ENCODE assay signal across 8 mouse cellular contexts in genomic region chr5:143053132-143053972, GRCm38 (mm10). TPM values are rescaled to one million over a fixed set of nuclear protein-coding genes. Genes with fewer than 3 reads are reported as not detected.
A peak's percentile ranks its signal among the peaks of the same experiment; 100 is the strongest.
DNase-seq lines count a peak whose midpoint lies in the region; ATAC-seq and TF ChIP-seq lines count a peak whose summit lies in the region.

No protein-coding gene starts in this region.

- no peak overlapping the region for H3K9ac ChIP-seq in hindbrain, embryonic 13.5 days
- no peak overlapping the region for H3K9ac ChIP-seq in lung, postnatal 0 days (replicated peaks; ENCODE audit: low read depth)
- H3K9ac ChIP-seq in stomach, postnatal 0 days (ENCODE audit: low read length), result no peak overlapping the region

- no peak; the same call in 1 of the 2 replicates for TF ChIP-seq CTCF in lung, postnatal 0 days (IDR thresholded peaks at IDR 0.05)
- no peak; the same call in 1 of the 2 replicates for TF ChIP-seq CTCF in stomach, postnatal 0 days (IDR thresholded peaks at IDR 0.05; ENCODE audit: low read depth)

- peak; percentile 17 for DNase-seq in embryo, embryonic 10 days (ENCODE audit: low spot score)
- DNase-seq in embryo, embryonic 9.5 days (ENCODE audit: extremely low spot score), result no peak
- DNase-seq in 3T3-L1 (ENCODE audit: low read depth, low spot score), result peak; percentile 38
- DNase-seq in lung, postnatal 0 days (ENCODE audit: low spot score), result peak; percentile 77
- DNase-seq in stomach, postnatal 0 days (ENCODE audit: low spot score), result no peak
- DNase-seq in urinary bladder, postnatal 36 days (ENCODE audit: low spot score in 2 of 2), result no peak
- DNase-seq in cerebellum, postnatal 14 days, result no peak

- WGBS in hindbrain, embryonic 13.5 days, result 68% methylated on average over 5 of the region's 5 CpGs
- 44% methylated on average over 5 of the region's 5 CpGs for WGBS in lung, postnatal 0 days
- WGBS in stomach, postnatal 0 days, result 36% methylated on average over 5 of the region's 5 CpGs

- no peaks in the 10 kb centered on the region for H3K9me3 ChIP-seq in hindbrain, embryonic 13.5 days
- H3K9me3 ChIP-seq in lung, postnatal 0 days (ENCODE audit: low read length), result no peaks in the 10 kb centered on the region
- no peaks in the 10 kb centered on the region for H3K9me3 ChIP-seq in stomach, postnatal 0 days (ENCODE audit: control insufficient read depth, low read length)

- no peak overlapping the region for H3K4me3 ChIP-seq in hindbrain, embryonic 13.5 days
- H3K4me3 ChIP-seq in lung, postnatal 0 days (ENCODE audit: low read depth, low read length), result no peak overlapping the region
- no peak overlapping the region for H3K4me3 ChIP-seq in stomach, postnatal 0 days (ENCODE audit: low read depth, low read length)

- ATAC-seq in hindbrain, embryonic 13.5 days (ENCODE audit: low FRiP score), result no peak
- peak; percentile 23; the same call in 1 of the 2 replicates for ATAC-seq in lung, postnatal 0 days
- peak; percentile 36; the same call in 1 of the 2 replicates for ATAC-seq in stomach, postnatal 0 days (ENCODE audit: low FRiP score, low TSS enrichment)

- peak overlapping the region; percentile 70 for H3K27ac ChIP-seq in hindbrain, embryonic 13.5 days
- peak overlapping the region; percentile 43 for H3K27ac ChIP-seq in lung, postnatal 0 days (ENCODE audit: low read length)
- peak overlapping the region; percentile 77 for H3K27ac ChIP-seq in stomach, postnatal 0 days (replicated peaks)

- H3K4me1 ChIP-seq in hindbrain, embryonic 13.5 days (replicated peaks), result peaks cover 36% of the 10 kb centered on the region
- peaks cover 41% of the 10 kb centered on the region for H3K4me1 ChIP-seq in lung, postnatal 0 days (ENCODE audit: insufficient read depth, low read depth, low read length)
- H3K4me1 ChIP-seq in stomach, postnatal 0 days (replicated peaks; ENCODE audit: control insufficient read depth, insufficient read depth), result peaks cover 4% of the 10 kb centered on the region; the same call in 1 of the 2 replicates

- 0 out of 2 replicates have a peak, but pooled peaks have one; percentile 11 for TF ChIP-seq EP300 in lung, postnatal 0 days (IDR thresholded peaks at IDR 0.05)
- no peak for TF ChIP-seq EP300 in stomach, postnatal 0 days (optimal IDR thresholded peaks at IDR 0.05)

- H3K27me3 ChIP-seq in hindbrain, embryonic 13.5 days, result no peaks in the 10 kb centered on the region
- H3K27me3 ChIP-seq in lung, postnatal 0 days (replicated peaks; ENCODE audit: insufficient read depth, low read length), result no peaks in the 10 kb centered on the region
- H3K27me3 ChIP-seq in stomach, postnatal 0 days (ENCODE audit: control insufficient read depth, insufficient read depth, low read length), result no peaks in the 10 kb centered on the region

- 0 out of 2 replicates have a peak, but pooled peaks cover 3% of the 10 kb centered on the region for H3K36me3 ChIP-seq in hindbrain, embryonic 13.5 days
- H3K36me3 ChIP-seq in lung, postnatal 0 days (ENCODE audit: insufficient read depth, low read length), result no peaks in the 10 kb centered on the region
- no peaks in the 10 kb centered on the region for H3K36me3 ChIP-seq in stomach, postnatal 0 days (ENCODE audit: control insufficient read depth, insufficient read depth, low read length)

- H3K4me2 ChIP-seq in hindbrain, embryonic 13.5 days, result no peak overlapping the region
- H3K4me2 ChIP-seq in lung, postnatal 0 days (replicated peaks; ENCODE audit: low read depth, low read length), result no peak overlapping the region
- no peak overlapping the region for H3K4me2 ChIP-seq in stomach, postnatal 0 days (replicated peaks; ENCODE audit: low read depth)

RNA-seq across cellular contexts. Expression of gene Rnf216, which starts 59.4 kb away (rescaled TPM):
- polyA plus RNA-seq in hindbrain, embryonic 13.5 days (2015; fragmentation: Nextera tagmentation; extraction: Ambion mirVana), result 34.0 and 38.3 TPM in 2 replicates
- 23.2 and 26.0 TPM in 2 replicates for polyA plus RNA-seq in lung, postnatal 0 days (2015; fragmentation: Nextera tagmentation; extraction: Ambion mirVana)
- 15.4 and 15.6 TPM in 2 replicates for polyA plus RNA-seq in stomach, postnatal 0 days (2015; fragmentation: Nextera tagmentation; extraction: Ambion mirVana)

Comparison
In these comparisons a context has a peak if more than half of its experiments do, and no peak if none do; other contexts are left out.
1. DNase-seq: peak in embryo, embryonic 10 days (single experiment), 3T3-L1 (single experiment) and lung, postnatal 0 days (single experiment); none in embryo, embryonic 9.5 days (single experiment), stomach, postnatal 0 days (single experiment), urinary bladder, postnatal 36 days (0 of 2) and cerebellum, postnatal 14 days (0 of 2).
2. Peak in every context shown above with its lines, with median percentiles within 50 percentile points of each other: H3K27ac ChIP-seq.